Mouse (Mus musculus) small intestine, adult 2 months (tissue): ENCODE data around the gene Mpeg1.

ENCODE experiments used
- CTCF ChIP-seq: fragments of 200-500 bp; IDR thresholded peaks from 2 replicates; pipeline ENCODE4 v1.5.1; 2012; ENCODE audit warnings: low read depth, mild to moderate bottlenecking, control low read depth, inconsistent platforms, low read length, moderate library complexity, mixed read lengths; ENCODE audit not compliant: insufficient replicate concordance, insufficient read length; ENCODE audit errors: extremely low read depth
- POLR2A ChIP-seq: fragments of 200-500 bp; IDR thresholded peaks from 2 replicates; pipeline ENCODE4 v1.6.1; 2012; ENCODE audit warnings: low read depth, mild to moderate bottlenecking, control low read depth, inconsistent platforms, low read length, moderate library complexity

- TF ChIP-seq POLR2A (no peak), CTCF (no peak)
Measured at GRCm38 (mm10) chr19:12514621-12515020, 54.0 kb downstream of the Mpeg1 start.
